Mouse (Mus musculus): ENCODE measurements around the gene Olfr1391.
"Not testable (repeated sequence)": the region's sequence is repeated elsewhere in the genome, so short reads cannot be mapped to it uniquely, and the experiment has no call there.

The Olfr1391 gene

GRCm38 (mm10) chr11:49322442-49322841, at the start of gene Olfr1391:
Gene Olfr1391 (plus strand): TSS chr11:49322742.
- DNase-seq (ENCODE audit: low read depth, low spot score) = no peak

- no peak for DNase-seq (ENCODE audit: low read depth, low spot score)
Observed at GRCm38 (mm10) chr11:49273834-49274519, 48.6 kb upstream of the Olfr1391 start.

GRCm38 (mm10) chr11:49278222-49278621, 44.3 kb upstream of the Olfr1391 start, which contains the start of gene Olfr1393:
Gene Olfr1393 (plus strand): TSS chr11:49278304.
- no peak for DNase-seq (ENCODE audit: low read depth, low spot score)

- DNase-seq (ENCODE audit: low read depth, low spot score) = not testable (repeated sequence)
Observed at GRCm38 (mm10) chr11:49284982-49285381, 37.6 kb upstream of the Olfr1391 start, which contains the start of gene Olfr1392. Gene Olfr1392 (plus strand): TSS chr11:49285282.

- no peak for DNase-seq (ENCODE audit: low read depth, low spot score)
Observed at GRCm38 (mm10) chr11:49287251-49287650, 35.3 kb upstream of the Olfr1391 start.

- DNase-seq (ENCODE audit: low read depth, low spot score) = no peak
Observed at GRCm38 (mm10) chr11:49292777-49293176, 29.8 kb upstream of the Olfr1391 start.

GRCm38 (mm10) chr11:49304441-49304840, 18.1 kb upstream of the Olfr1391 start, which contains the start of gene Olfr10:
Gene Olfr10 (plus strand): TSS chr11:49304741.
- DNase-seq (ENCODE audit: low read depth, low spot score) = no peak

GRCm38 (mm10) chr11:49308547-49308946, 14.0 kb upstream of the Olfr1391 start:
- not testable (repeated sequence) for DNase-seq (ENCODE audit: low read depth, low spot score)

GRCm38 (mm10) chr11:49326726-49327125, 4.2 kb downstream of the Olfr1391 start:
- DNase-seq (ENCODE audit: low read depth, low spot score) = no peak

- no peak for DNase-seq (ENCODE audit: low read depth, low spot score)
Observed at GRCm38 (mm10) chr11:49329686-49330085, 7.1 kb downstream of the Olfr1391 start.

- no peak for DNase-seq (ENCODE audit: low read depth, low spot score)
Observed at GRCm38 (mm10) chr11:49334888-49335287, 12.3 kb downstream of the Olfr1391 start, which contains the start of gene Olfr1390. Gene Olfr1390 (plus strand): TSS chr11:49335188.

- peak; percentile 42 for DNase-seq (ENCODE audit: low read depth, low spot score)
Observed at GRCm38 (mm10) chr11:49337150-49337832, 14.7 kb downstream of the Olfr1391 start.
